Mouse (Mus musculus): Measurements from ENCODE around the gene Hbb-bh2. TPM values are rescaled to one million over a fixed set of nuclear protein-coding genes. Genes with fewer than 3 reads are reported as not detected.

The Hbb-bh2 gene
- total and polyA plus RNA-seq, 3 experiments: not detected

DNA sequence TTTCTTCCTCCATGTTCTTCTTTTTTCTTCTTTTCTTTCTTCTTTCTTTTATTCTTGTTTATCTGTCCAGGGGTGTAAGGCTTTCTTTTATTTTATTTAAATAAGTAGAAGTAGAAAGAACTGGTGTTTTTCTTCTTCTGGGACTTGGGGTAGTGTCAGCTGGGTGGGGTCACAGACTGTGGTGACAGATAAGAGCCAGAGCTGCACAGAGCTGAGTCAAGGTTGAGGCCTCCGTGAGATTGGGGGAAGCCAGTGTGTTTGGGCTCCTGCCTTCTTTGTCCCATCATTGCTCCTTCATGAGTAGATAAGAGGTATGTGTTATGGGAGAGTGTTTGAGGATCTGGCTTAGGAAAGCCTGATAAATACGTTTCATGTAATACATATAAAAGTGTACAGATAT lies 18.8 kb upstream of the Hbb-bh2 start (continued):
- TF ChIP-seq MYB (IDR thresholded peaks at IDR 0.05; ENCODE audit: low read depth, low read length): no peak
- peak; percentile 51; the same call in 1 of the 2 replicates for TF ChIP-seq MXI1 (IDR thresholded peaks at IDR 0.05; ENCODE audit: low read depth, low read length)

DNA sequence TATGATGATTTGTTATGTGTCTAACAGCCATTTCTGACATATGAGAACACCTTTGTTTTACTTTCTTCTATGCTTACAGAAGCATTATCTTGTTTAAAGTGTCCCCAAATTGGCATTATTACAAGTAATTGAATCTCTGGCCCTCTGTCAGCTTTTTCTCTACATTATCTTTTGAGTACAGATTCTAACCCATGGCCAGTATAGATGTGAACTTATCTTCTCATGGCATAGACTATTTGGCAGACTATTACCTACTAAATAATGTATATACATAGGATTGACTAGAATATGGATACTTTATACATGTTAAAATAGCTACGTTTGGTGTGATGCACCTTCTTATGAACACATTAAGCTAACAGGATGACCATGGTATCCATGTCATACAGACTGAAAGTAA lies 14.3 kb upstream of the Hbb-bh2 start:
- Histone ChIP-seq H3K27me3 (ENCODE audit: control insufficient read depth in 1 of 2, insufficient read depth in 2 of 2, low read length in 2 of 2) (no peaks in the 10 kb centered on the region), H3K9me3 (replicated peaks; ENCODE audit: insufficient read depth, low read length) (no peaks in the 10 kb centered on the region), H3K9ac (ENCODE audit: control insufficient read depth, low read depth, low read length, poor library complexity, severe bottlenecking) (no peak overlapping the region), H3K36me3 (ENCODE audit: control insufficient read depth in 1 of 2, insufficient read depth in 2 of 2, low read length in 2 of 2) (peaks cover 0 to 24% of the 10 kb centered on the region in 2 experiments; a peak in 2 of 4 replicates), H3K79me2 (ENCODE audit: control insufficient read depth, insufficient read depth, low read length, poor library complexity) (no peaks in the 10 kb centered on the region), H3K27ac (ENCODE audit: control insufficient read depth, low read depth, low read length) (no peak overlapping the region), H3K4me1 (ENCODE audit: control insufficient read depth in 1 of 2, insufficient read depth in 2 of 2, low read length in 2 of 2) (peaks cover 9 to 24% of the 10 kb centered on the region in 2 experiments), H3K4me3 (ENCODE audit: control insufficient read depth in 1 of 2, insufficient read depth in 1 of 2, low read depth in 2 of 2, low read length in 2 of 2) (no peak overlapping the region)
- peak; percentile 70 for DNase-seq (ENCODE audit: low read depth, low spot score)
- 0 out of 2 replicates have a peak, but pooled peaks have one; percentile 35 for TF ChIP-seq MYC (IDR thresholded peaks at IDR 0.05; ENCODE audit: low read depth, low read length)
- no peak for TF ChIP-seq JUND (IDR thresholded peaks at IDR 0.05; ENCODE audit: low read depth, low read length)
- TF ChIP-seq ZMIZ1 (IDR thresholded peaks at IDR 0.05; ENCODE audit: low read depth, low read length): no peak
- no peak for TF ChIP-seq RAD21 (IDR thresholded peaks at IDR 0.05; ENCODE audit: low read depth, low read length)
- peak; percentile 67; the same call in 1 of the 2 replicates for TF ChIP-seq MAFK (IDR thresholded peaks at IDR 0.05; ENCODE audit: borderline replicate concordance, low read depth, low read length)
- peak; percentile 89 for TF ChIP-seq ETS1 (IDR thresholded peaks at IDR 0.05; ENCODE audit: low read depth, low read length)
- peak; percentile 71 for TF ChIP-seq TAL1 (IDR thresholded peaks at IDR 0.05; ENCODE audit: low read length)
- TF ChIP-seq RCOR1 (IDR thresholded peaks at IDR 0.05; ENCODE audit: low read depth, low read length): peak; percentile 98
- peak; percentile 95 for TF ChIP-seq TCF12 (IDR thresholded peaks at IDR 0.05; ENCODE audit: low read depth, low read length)
- TF ChIP-seq CTCF (IDR thresholded peaks at IDR 0.05 in 2 of 3, conservative IDR thresholded peaks at IDR 0.05 in 1 of 3; ENCODE audit: control insufficient read depth in 1 of 3, insufficient read depth in 1 of 3, low read depth in 2 of 3, low read length in 3 of 3, poor library complexity in 1 of 3, severe bottlenecking in 1 of 3): no peak
- TF ChIP-seq KAT2A (conservative IDR thresholded peaks at IDR 0.05; ENCODE audit: low read depth, low read length): peak; percentile 23; the same call in 1 of the 2 replicates
- TF ChIP-seq ZNF384 (IDR thresholded peaks at IDR 0.05; ENCODE audit: low read depth, low read length): no peak
- no peak for TF ChIP-seq ELF1 (IDR thresholded peaks at IDR 0.05; ENCODE audit: low read depth, low read length)
- TF ChIP-seq GATA1 (IDR thresholded peaks at IDR 0.05; ENCODE audit: low read depth, low read length): peak; percentile 86
- peak; percentile 44; the same call in 1 of the 2 replicates for TF ChIP-seq MEF2A (IDR thresholded peaks at IDR 0.05; ENCODE audit: extremely low read depth, insufficient replicate concordance, low read depth, low read length, poor library complexity, severe bottlenecking)
- peak; percentile 89 to 91 for TF ChIP-seq EP300 (IDR thresholded peaks at IDR 0.05; ENCODE audit: low read depth in 1 of 2, low read length in 2 of 2)

DNA sequence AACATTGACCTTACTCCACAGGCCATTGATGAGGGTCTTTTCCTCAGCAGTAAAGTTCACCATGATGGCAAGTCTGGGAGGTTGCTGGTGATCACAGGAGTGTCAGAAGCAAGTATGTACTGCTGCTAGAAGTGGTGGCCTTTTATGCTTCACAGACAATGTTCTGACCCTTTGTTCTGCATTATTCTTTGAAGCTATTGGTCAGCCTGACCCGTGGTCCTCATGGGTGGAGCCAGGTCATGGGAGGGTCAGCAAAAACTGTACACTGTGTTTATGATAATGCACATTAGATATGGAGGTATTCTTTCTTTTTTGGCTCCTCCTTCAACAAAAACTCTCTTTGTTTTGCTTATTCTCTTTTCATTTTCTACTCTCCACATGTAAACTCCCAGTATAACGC lies 12.8 kb upstream of the Hbb-bh2 start, which contains the start of gene Hbb-y:
Gene Hbb-y, minus strand, starts transcription at position 127 of the 400 bp plus-strand sequence.
- Histone ChIP-seq H3K27me3 (ENCODE audit: control insufficient read depth in 1 of 2, insufficient read depth in 2 of 2, low read length in 2 of 2) (no peaks in the 10 kb centered on the region), H3K4me1 (ENCODE audit: control insufficient read depth in 1 of 2, insufficient read depth in 2 of 2, low read length in 2 of 2) (peaks cover 6 to 16% of the 10 kb centered on the region in 2 experiments), H3K36me3 (ENCODE audit: control insufficient read depth in 1 of 2, insufficient read depth in 2 of 2, low read length in 2 of 2) (peaks cover 0 to 15% of the 10 kb centered on the region in 2 experiments; a peak in 2 of 4 replicates), H3K9me3 (replicated peaks; ENCODE audit: insufficient read depth, low read length) (no peaks in the 10 kb centered on the region), H3K4me3 (ENCODE audit: control insufficient read depth in 1 of 2, insufficient read depth in 1 of 2, low read depth in 2 of 2, low read length in 2 of 2) (no peak within 1 kb of the TSS), H3K9ac (ENCODE audit: control insufficient read depth, low read depth, low read length, poor library complexity, severe bottlenecking) (no peak within 1 kb of the TSS), H3K27ac (ENCODE audit: control insufficient read depth, low read depth, low read length) (no peak within 1 kb of the TSS), H3K79me2 (ENCODE audit: control insufficient read depth, insufficient read depth, low read length, poor library complexity) (no peaks in the 10 kb centered on the region)
- no peak for TF ChIP-seq POLR2AphosphoS5 (IDR thresholded peaks at IDR 0.05; ENCODE audit: borderline replicate concordance, low read depth, low read length)
- TF ChIP-seq UBTF (IDR thresholded peaks at IDR 0.05; ENCODE audit: borderline replicate concordance, insufficient read depth, low read depth, low read length): no peak
- TF ChIP-seq USF1 (IDR thresholded peaks at IDR 0.05; ENCODE audit: low read depth, low read length): no peak
- TF ChIP-seq TCF12 (IDR thresholded peaks at IDR 0.05; ENCODE audit: low read depth, low read length): no peak
- TF ChIP-seq RCOR1 (IDR thresholded peaks at IDR 0.05; ENCODE audit: low read depth, low read length): no peak
- no peak for TF ChIP-seq TAL1 (IDR thresholded peaks at IDR 0.05; ENCODE audit: low read length)
- TF ChIP-seq ZMIZ1 (IDR thresholded peaks at IDR 0.05; ENCODE audit: low read depth, low read length): no peak
- TF ChIP-seq NELFE (IDR thresholded peaks at IDR 0.05; ENCODE audit: low read depth, low read length): no peak
- no peak for TF ChIP-seq ZKSCAN1 (IDR thresholded peaks at IDR 0.05; ENCODE audit: low read depth, low read length)
- TF ChIP-seq CHD1 (IDR thresholded peaks at IDR 0.05; ENCODE audit: low read depth, low read length): no peak
- no peak for TF ChIP-seq MAX (IDR thresholded peaks at IDR 0.05; ENCODE audit: low read length)
- TF ChIP-seq MYB (IDR thresholded peaks at IDR 0.05; ENCODE audit: low read depth, low read length): no peak
- no peak for TF ChIP-seq E2F4 (IDR thresholded peaks at IDR 0.05; ENCODE audit: borderline replicate concordance, low read depth, low read length)
- TF ChIP-seq ETS1 (IDR thresholded peaks at IDR 0.05; ENCODE audit: low read depth, low read length): no peak
- no peak for TF ChIP-seq POLR2A (IDR thresholded peaks at IDR 0.05; ENCODE audit: control insufficient read depth in 1 of 2, insufficient read depth in 1 of 2, low read depth in 1 of 2, low read length in 2 of 2, poor library complexity in 1 of 2)
- no peak for TF ChIP-seq GABPA (IDR thresholded peaks at IDR 0.05; ENCODE audit: low read depth, low read length)
- no peak for TF ChIP-seq GATA1 (IDR thresholded peaks at IDR 0.05; ENCODE audit: low read depth, low read length)
- TF ChIP-seq RAD21 (IDR thresholded peaks at IDR 0.05; ENCODE audit: low read depth, low read length): no peak
- TF ChIP-seq EP300 (IDR thresholded peaks at IDR 0.05; ENCODE audit: low read depth in 1 of 2, low read length in 2 of 2): no peak
- no peak for TF ChIP-seq MYC (IDR thresholded peaks at IDR 0.05; ENCODE audit: low read depth, low read length)
- DNase-seq (ENCODE audit: low read depth, low spot score): no peak

Measured in MEL (cell line).